Mouse (Mus musculus): Measurements from ENCODE around the gene Fam163a.

DNA sequence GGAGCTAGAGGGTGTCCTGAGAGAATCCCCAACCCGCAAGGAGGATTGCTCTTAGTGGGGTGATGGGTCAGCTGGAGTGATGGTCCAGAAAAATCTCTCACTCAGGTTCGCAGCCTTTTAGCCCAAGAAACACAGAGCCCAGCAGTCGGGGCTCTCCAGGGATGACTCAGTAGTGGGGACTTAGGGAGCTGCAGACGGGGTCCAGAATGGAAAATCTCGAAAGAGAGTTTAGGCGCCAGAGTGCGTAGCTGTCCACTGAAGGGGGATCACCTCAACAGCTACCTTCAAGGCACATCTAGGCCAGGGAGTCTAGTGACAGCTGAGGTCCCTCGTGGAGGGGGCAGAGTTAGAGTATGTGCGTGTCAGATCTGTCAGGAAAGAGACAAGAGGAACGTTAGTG is 338 bp upstream of the Fam163a start:
- TF ChIP-seq CTCF (IDR thresholded peaks at IDR 0.05; ENCODE audit: insufficient read depth, low read length) (no peak), POLR2A (IDR thresholded peaks at IDR 0.05; ENCODE audit: borderline replicate concordance, extremely low read depth, low read depth, low read length) (no peak)
